Mouse (Mus musculus) lung, adult 2 months (tissue): ENCODE measurements around the gene Cox7b.

Experiments used
- CTCF ChIP-seq: fragments of 200-500 bp; IDR thresholded peaks from 2 replicates; pipeline ENCODE4 v1.5.1; 2011; ENCODE audit warnings: mild to moderate bottlenecking, low read length, control low read depth; ENCODE audit not compliant: insufficient read depth
- POLR2A ChIP-seq: fragments of 200-500 bp; IDR thresholded peaks from 2 replicates; pipeline ENCODE4 v1.6.1; 2011; ENCODE audit warnings: low read depth, mild to moderate bottlenecking, control low read depth, low read length, borderline replicate concordance; ENCODE audit errors: extremely low read depth

- no peak for TF ChIP-seq CTCF
- TF ChIP-seq POLR2A, result no peak
Observed at GRCm38 (mm10) chrX:106030176-106030575, 14.7 kb downstream of the Cox7b start.
